Mouse (Mus musculus) erythroblast, embryonic 14.5 days (primary cell): ENCODE results near the gene Ints2.

Experiments used
- GATA1 ChIP-seq: IDR thresholded peaks from 2 replicates; pipeline ENCODE4 v1.6.1; 2012; ENCODE audit warnings: low read length, inconsistent platforms, mixed read lengths
- TAL1 ChIP-seq: IDR thresholded peaks from 3 replicates; pipeline ENCODE4 v1.6.1; 2012; ENCODE audit warnings: low read length, inconsistent platforms, mixed read lengths

DNA sequence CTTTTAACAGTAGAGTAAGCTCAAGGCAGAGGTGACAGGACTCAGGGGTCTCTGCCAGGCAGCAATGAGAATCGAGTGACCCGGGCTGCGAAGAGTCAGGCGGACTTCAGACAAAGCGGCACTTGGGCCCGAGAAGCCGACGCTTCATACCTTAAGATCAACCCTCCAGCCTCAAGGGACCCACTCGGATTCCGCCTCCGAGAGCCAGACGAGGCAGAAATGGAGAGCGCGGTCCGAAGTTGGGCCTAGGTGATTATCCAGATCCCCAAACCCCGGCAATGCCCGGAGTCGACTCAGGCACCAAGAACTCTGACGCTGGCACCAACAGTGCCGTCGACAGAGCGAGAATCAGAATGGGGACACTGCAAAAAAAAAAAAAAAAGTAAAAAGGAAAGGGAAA, 321 bp downstream of the Ints2 start:
- TF ChIP-seq TAL1 (no peak), GATA1 (no peak)
